Mouse (Mus musculus) intestine, embryonic 14.5 days (tissue): ENCODE data around the gene Kat2b. TPM values are rescaled to one million over a fixed set of nuclear protein-coding genes. Genes with fewer than 3 reads are reported as not detected.
A peak's percentile ranks its signal among the peaks of the same experiment; 100 is the strongest.

Experiments
- ATAC-seq: fragments of 200-750 bp; cut with Nextera tagmentation; replicated peaks from 2 replicates; pipeline ENCODE4 v1.8.0; 2017; ENCODE audit warnings: low read depth, moderate number of reproducible peaks, moderate TSS enrichment, moderate library complexity; ENCODE audit not compliant: low FRiP score, low TSS enrichment
- DNase-seq: peaks from one replicate; pipeline ENCODE4 v3.0.0-alpha.2; 2018; ENCODE audit warnings: low spot score
- H3K27ac ChIP-seq: fragments of 300-500 bp; sonication (generic); 2 replicates; pipeline ENCODE4 v1.5.1; 2014; ENCODE audit warnings: low read depth, mild to moderate bottlenecking, control low read depth
- H3K27me3 ChIP-seq: fragments of 300-500 bp; sonication (generic); replicated peaks from 2 replicates; pipeline ENCODE4 v1.6.1; 2014; ENCODE audit warnings: low read length, control low read depth; ENCODE audit not compliant: control insufficient read depth, insufficient read depth
- H3K36me3 ChIP-seq: fragments of 300-500 bp; sonication (generic); 2 replicates; pipeline ENCODE4 v1.6.1; 2014; ENCODE audit warnings: low read length, control low read depth; ENCODE audit not compliant: control insufficient read depth, insufficient read depth
- H3K4me1 ChIP-seq: fragments of 300-500 bp; sonication (generic); replicated peaks from 2 replicates; pipeline ENCODE4 v1.6.1; 2014; ENCODE audit warnings: low read length, control low read depth, mixed read lengths; ENCODE audit not compliant: control insufficient read depth, insufficient read depth
- H3K4me2 ChIP-seq: fragments of 300-500 bp; sonication (generic); 2 replicates; pipeline ENCODE4 v1.6.1; 2014; ENCODE audit warnings: low read length
- H3K4me3 ChIP-seq: fragments of 300-500 bp; sonication (generic); 2 replicates; pipeline ENCODE4 v1.5.1; 2014; ENCODE audit warnings: low read depth, low read length, control low read depth, mixed read lengths
- H3K9ac ChIP-seq: fragments of 300-500 bp; sonication (generic); 2 replicates; pipeline ENCODE4 v1.6.1; 2014; ENCODE audit warnings: mild to moderate bottlenecking, low read length
- H3K9me3 ChIP-seq: fragments of 300-500 bp; sonication (generic); 2 replicates; pipeline ENCODE4 v1.6.1; 2016; ENCODE audit warnings: low read length, control low read depth; ENCODE audit not compliant: control insufficient read depth
- WGBS: fragments of 180-500 bp; shearing (Covaris S2); extraction: QIAGEN DNeasy Blood & Tissue Kit; methylation state at CpG from one replicate; pipeline ENCODE4 v1.1.7; 2014; 5-methylcytosine and 5-hydroxymethylcytosine counted together
- polyA plus RNA-seq: library from polyadenylated mRNA; unstranded; fragments of >200 nt; fragmentation: Nextera tagmentation; extraction: Ambion mirVana; gene quantifications from 2 replicates; pipeline ENCODE4 v1.2.1, GENCODE M21; 2014

The Kat2b gene
- polyA plus RNA-seq, 1 experiment from 2014 or later: 7.3 TPM

GRCm38 (mm10) chr17:53587074-53587851 is 20.6 kb downstream of the Kat2b start:
- no peak overlapping the region for H3K4me3 ChIP-seq
- 46% methylated on average over 14 of the region's 14 CpGs for WGBS
- H3K9ac ChIP-seq: no peak overlapping the region
- H3K4me2 ChIP-seq: no peak overlapping the region
- H3K4me1 ChIP-seq: peaks cover 14% of the 10 kb centered on the region; the same call in 1 of the 2 replicates
- H3K9me3 ChIP-seq: no peaks in the 10 kb centered on the region
- H3K27ac ChIP-seq: no peak overlapping the region
- no peaks in the 10 kb centered on the region for H3K27me3 ChIP-seq
- peak; percentile 59 for DNase-seq
- H3K36me3 ChIP-seq: no peaks in the 10 kb centered on the region
- 0 out of 2 replicates have a peak, but pooled peaks have one; percentile 50 for ATAC-seq

GRCm38 (mm10) chr17:53588097-53588855 is 21.6 kb downstream of the Kat2b start:
- WGBS: 76% methylated on average over 9 of the region's 9 CpGs
- peaks cover 14% of the 10 kb centered on the region; the same call in 1 of the 2 replicates for H3K4me1 ChIP-seq
- no peak overlapping the region for H3K27ac ChIP-seq
- ATAC-seq: no peak
- no peak overlapping the region for H3K4me3 ChIP-seq
- no peak overlapping the region for H3K9ac ChIP-seq
- no peaks in the 10 kb centered on the region for H3K36me3 ChIP-seq
- H3K27me3 ChIP-seq: no peaks in the 10 kb centered on the region
- H3K4me2 ChIP-seq: no peak overlapping the region
- no peaks in the 10 kb centered on the region for H3K9me3 ChIP-seq
- no peak for DNase-seq

GRCm38 (mm10) chr17:53590110-53590509 is 23.4 kb downstream of the Kat2b start:
- Histone ChIP-seq H3K9ac (no peak overlapping the region), H3K4me1 (peaks cover 14% of the 10 kb centered on the region; the same call in 1 of the 2 replicates), H3K9me3 (no peaks in the 10 kb centered on the region), H3K27ac (no peak overlapping the region), H3K4me2 (no peak overlapping the region), H3K27me3 (no peaks in the 10 kb centered on the region), H3K4me3 (no peak overlapping the region), H3K36me3 (no peaks in the 10 kb centered on the region)
- ATAC-seq: no peak
- 86% methylated on average over 6 of the region's 6 CpGs for WGBS
- DNase-seq: no peak

GRCm38 (mm10) chr17:53591910-53592309 is 25.2 kb downstream of the Kat2b start:
- H3K9ac ChIP-seq: no peak overlapping the region

GRCm38 (mm10) chr17:53594590-53594989 is 27.9 kb downstream of the Kat2b start:
- Histone ChIP-seq H3K9me3 (no peaks in the 10 kb centered on the region), H3K4me2 (no peak overlapping the region), H3K4me3 (no peak overlapping the region), H3K4me1 (no peaks in the 10 kb centered on the region), H3K36me3 (no peaks in the 10 kb centered on the region), H3K9ac (no peak overlapping the region), H3K27me3 (no peaks in the 10 kb centered on the region), H3K27ac (no peak overlapping the region)
- no peak for DNase-seq
- no peak for ATAC-seq
- WGBS: 85% methylated on average over 4 of the region's 4 CpGs

More at GRCm38 (mm10) chr17:53591910-53592309, 25.2 kb downstream of the Kat2b start:
- H3K9me3 ChIP-seq: no peaks in the 10 kb centered on the region
- ATAC-seq (no peak), DNase-seq (no peak)
- no peak overlapping the region for H3K27ac ChIP-seq
- no peak overlapping the region for H3K4me2 ChIP-seq
- peaks cover 9% of the 10 kb centered on the region; the same call in 1 of the 2 replicates for H3K4me1 ChIP-seq
- no peaks in the 10 kb centered on the region for H3K27me3 ChIP-seq
- WGBS: 89% methylated on average over 5 of the region's 5 CpGs
- H3K36me3 ChIP-seq: no peaks in the 10 kb centered on the region
- H3K4me3 ChIP-seq: no peak overlapping the region

- DNase-seq (peak; percentile 32), ATAC-seq (no peak)
- Histone ChIP-seq H3K4me2 (no peak overlapping the region), H3K36me3 (no peaks in the 10 kb centered on the region), H3K27ac (0 out of 2 replicates have a peak overlapping the region, but pooled peaks have one; percentile 43), H3K4me3 (no peak overlapping the region), H3K9me3 (no peaks in the 10 kb centered on the region), H3K27me3 (no peaks in the 10 kb centered on the region), H3K9ac (no peak overlapping the region), H3K4me1 (no peaks in the 10 kb centered on the region)
- 79% methylated on average over 8 of the region's 8 CpGs for WGBS
Observed at GRCm38 (mm10) chr17:53595527-53595926, 28.9 kb downstream of the Kat2b start.

- H3K27me3 ChIP-seq: no peaks in the 10 kb centered on the region
- no peak for DNase-seq
- no peak overlapping the region for H3K4me3 ChIP-seq
- no peaks in the 10 kb centered on the region for H3K36me3 ChIP-seq
- 0 out of 2 replicates have a peak overlapping the region, but pooled peaks have one; percentile 43 for H3K27ac ChIP-seq
- no peak overlapping the region for H3K9ac ChIP-seq
- ATAC-seq: peak; percentile 40; the same call in 1 of the 2 replicates
- H3K4me1 ChIP-seq: no peaks in the 10 kb centered on the region
- H3K9me3 ChIP-seq: no peaks in the 10 kb centered on the region
- no peak overlapping the region for H3K4me2 ChIP-seq
- 49% methylated on average over 3 of the region's 3 CpGs for WGBS
Observed at GRCm38 (mm10) chr17:53596314-53596882, 29.7 kb downstream of the Kat2b start.

- Histone ChIP-seq H3K27me3 (no peaks in the 10 kb centered on the region), H3K4me2 (no peak overlapping the region), H3K27ac (no peak overlapping the region), H3K9me3 (no peaks in the 10 kb centered on the region), H3K4me1 (no peaks in the 10 kb centered on the region), H3K36me3 (no peaks in the 10 kb centered on the region), H3K4me3 (no peak overlapping the region), H3K9ac (no peak overlapping the region)
- ATAC-seq (no peak), DNase-seq (no peak)
- 80% methylated on average over 11 of the region's 11 CpGs for WGBS
Observed at GRCm38 (mm10) chr17:53596941-53597790, 30.5 kb downstream of the Kat2b start.
